Mouse (Mus musculus): ENCODE measurements around the gene Afg3l1.

GRCm38 (mm10) chr8:123445981-123446380, 31.7 kb upstream of the Afg3l1 start:
- no peak for TF ChIP-seq CTCF (IDR thresholded peaks at IDR 0.05; ENCODE audit: insufficient read depth, low read depth, low read length)
- no peak for TF ChIP-seq POLR2A (IDR thresholded peaks at IDR 0.05; ENCODE audit: insufficient read depth, low read depth, low read length)
